Mouse (Mus musculus) cerebellum, postnatal 4 days (tissue): ENCODE data around the gene Melk.

ENCODE experiments used
- DNase-seq, 2 experiments: peaks; one replicate each; pipeline ENCODE4 v3.0.0; 2022; ENCODE audit warnings: low spot score in 2 of 2, mixed read lengths in 1 of 2

Gene Melk

GRCm38 (mm10) chr4:44326721-44327120, 26.0 kb downstream of the Melk start:
- DNase-seq, result no peak

GRCm38 (mm10) chr4:44327976-44328375, 27.3 kb downstream of the Melk start:
- no peak for DNase-seq

GRCm38 (mm10) chr4:44335006-44335405, 34.3 kb downstream of the Melk start:
- DNase-seq, result no peak

- DNase-seq, result no peak
Measured at GRCm38 (mm10) chr4:44361670-44362069, 61.0 kb downstream of the Melk start.

- DNase-seq, result peak in 1 of 2 experiments; percentile 5
Measured at GRCm38 (mm10) chr4:44363434-44364013, 62.8 kb downstream of the Melk start.

- DNase-seq, result no peak
Measured at GRCm38 (mm10) chr4:44392231-44393216, 91.8 kb downstream of the Melk start.

- peak in 1 of 2 experiments; percentile 70 for DNase-seq
Measured at GRCm38 (mm10) chr4:44402607-44403006, 101.9 kb downstream of the Melk start.

- no peak for DNase-seq
Measured at GRCm38 (mm10) chr4:44404487-44404886, 103.8 kb downstream of the Melk start.
